Mouse (Mus musculus) heart, adult 2 months (tissue): ENCODE data around the gene Cuedc1.

ENCODE experiments used
- CTCF ChIP-seq: fragments of 200-600 bp; IDR thresholded peaks from 2 replicates; pipeline ENCODE4 v1.8.1; 2022; ENCODE audit warnings: antibody characterized with exemption, mild to moderate bottlenecking, moderate library complexity
- POLR2A ChIP-seq: fragments of 200-500 bp; IDR thresholded peaks from 2 replicates; pipeline ENCODE4 v1.6.1; 2011; ENCODE audit warnings: mild to moderate bottlenecking, low read depth, low read length, control low read depth; ENCODE audit not compliant: insufficient read depth

- TF ChIP-seq POLR2A (no peak), CTCF (no peak)
Observed at GRCm38 (mm10) chr11:88234789-88235188, 136.9 kb downstream of the Cuedc1 start.
